Mouse (Mus musculus) cortical plate, adult 2 months (tissue): ENCODE measurements around the gene Sgsm3.

ENCODE experiments used
- CTCF ChIP-seq: fragments of 200-500 bp; IDR thresholded peaks from 2 replicates; pipeline ENCODE4 v1.5.1; 2011; ENCODE audit warnings: mild to moderate bottlenecking, control low read depth, low read length; ENCODE audit not compliant: insufficient read depth; ENCODE audit errors: extremely low read depth
- POLR2A ChIP-seq: fragments of 200-500 bp; IDR thresholded peaks from 2 replicates; pipeline ENCODE4 v1.6.1; 2011; ENCODE audit warnings: mild to moderate bottlenecking, low read length, control low read depth; ENCODE audit not compliant: insufficient read depth; ENCODE audit errors: extremely low read depth

DNA sequence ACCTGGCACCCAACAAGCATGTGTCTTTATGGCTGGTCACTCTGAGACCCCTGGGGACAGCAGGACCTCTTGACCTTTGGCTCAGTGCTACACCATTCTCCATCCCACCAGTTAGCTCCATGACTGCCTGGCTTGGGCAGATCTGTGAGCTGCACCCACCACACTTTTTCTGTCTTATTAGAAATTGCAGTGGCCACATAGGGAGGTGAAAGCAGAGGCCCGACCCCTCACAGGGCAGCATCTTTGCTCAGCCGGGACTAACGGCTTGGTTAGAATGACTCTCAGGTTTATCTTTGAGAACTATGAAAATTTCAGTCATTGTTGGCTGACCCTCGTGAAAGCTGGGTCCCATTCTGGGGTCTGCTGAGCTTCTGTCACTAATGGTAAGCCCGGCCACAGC, 49.3 kb downstream of the Sgsm3 start:
- TF ChIP-seq CTCF (no peak), POLR2A (no peak)
